Mouse (Mus musculus): ENCODE data around the gene Tmem88. TPM values are rescaled to one million over a fixed set of nuclear protein-coding genes. Genes with fewer than 3 reads are reported as not detected.
A peak's percentile ranks its signal among the peaks of the same experiment; 100 is the strongest.

Gene Tmem88
- total and polyA plus RNA-seq, 2 experiments from 2014 or later, result 2.0 to 6.8 TPM

DNA sequence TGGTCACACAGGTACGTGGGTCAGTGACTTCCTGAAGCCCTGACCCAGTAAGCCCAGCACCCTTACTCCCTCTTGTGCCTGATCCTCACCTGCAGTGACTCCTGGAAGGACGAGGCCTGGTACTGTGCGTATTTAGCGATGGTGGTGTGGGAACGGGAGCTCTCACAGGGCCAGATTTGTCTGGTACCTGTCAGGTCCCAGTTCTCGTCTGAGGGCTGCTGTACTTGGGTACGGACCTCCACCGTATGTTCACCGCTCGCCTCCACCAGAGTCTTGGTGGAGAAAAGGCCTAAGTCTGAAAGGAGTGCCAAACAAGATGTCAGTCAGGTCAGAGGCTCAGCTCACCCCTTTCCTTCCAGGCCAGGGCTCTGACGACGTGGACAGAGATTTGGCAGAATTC lies 4.0 kb upstream of the Tmem88 start:
- no peak for TF ChIP-seq CTCF (IDR thresholded peaks at IDR 0.05; ENCODE audit: low read depth)
- 87% methylated on average over 12 of the region's 12 CpGs for WGBS
- Histone ChIP-seq H3K9me3 (ENCODE audit: low read length) (no peaks in the 10 kb centered on the region), H3K9ac (no peak overlapping the region), H3K27me3 (ENCODE audit: insufficient read depth, low read length) (no peaks in the 10 kb centered on the region), H3K4me2 (ENCODE audit: low read depth) (no peak overlapping the region), H3K4me1 (ENCODE audit: insufficient read depth) (no peaks in the 10 kb centered on the region), H3K4me3 (ENCODE audit: low read depth, low read length) (no peak overlapping the region), H3K27ac (ENCODE audit: low read depth, low read length) (no peak overlapping the region), H3K36me3 (ENCODE audit: insufficient read depth) (peaks cover 76% of the 10 kb centered on the region)
- ATAC-seq (no peak), DNase-seq (no peak)

DNA sequence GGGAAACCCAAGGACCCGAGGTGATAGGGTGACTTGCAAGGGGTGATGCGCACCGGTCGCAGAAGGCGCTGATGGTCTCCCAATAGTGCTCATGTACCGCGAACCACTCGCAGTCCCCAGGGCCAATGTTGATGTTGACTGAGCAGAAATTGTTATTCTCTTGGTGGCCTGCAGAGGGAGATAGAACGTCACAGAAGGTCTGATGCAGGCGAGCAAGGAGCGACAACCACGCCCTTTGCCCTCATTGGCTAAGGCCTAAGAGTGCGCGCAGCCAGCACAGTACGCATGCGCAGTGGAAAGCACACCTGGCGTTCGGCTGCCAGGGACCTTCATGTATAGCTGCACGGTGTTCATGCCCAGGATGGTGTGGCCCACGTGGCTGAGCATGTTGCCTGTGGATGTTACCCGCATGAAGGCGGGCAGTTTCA lies 3.2 kb upstream of the Tmem88 start:
- H3K36me3 ChIP-seq (ENCODE audit: insufficient read depth), result peaks cover 69% of the 10 kb centered on the region
- H3K4me3 ChIP-seq (ENCODE audit: low read depth, low read length), result no peak overlapping the region
- TF ChIP-seq CTCF (IDR thresholded peaks at IDR 0.05; ENCODE audit: low read depth), result peak; percentile 96
- DNase-seq (peak; percentile 95), ATAC-seq (peak; percentile 83)
- no peak overlapping the region for H3K9ac ChIP-seq
- no peak overlapping the region for H3K4me2 ChIP-seq (ENCODE audit: low read depth)
- H3K9me3 ChIP-seq (ENCODE audit: low read length), result no peaks in the 10 kb centered on the region
- peak overlapping the region; percentile 5; the same call in 1 of the 2 replicates for H3K27ac ChIP-seq (ENCODE audit: low read depth, low read length)
- no peaks in the 10 kb centered on the region for H3K27me3 ChIP-seq (ENCODE audit: insufficient read depth, low read length)
- 19% methylated on average over 22 of the region's 22 CpGs for WGBS
- 0 out of 2 replicates have a peak, but pooled peaks cover 6% of the 10 kb centered on the region for H3K4me1 ChIP-seq (ENCODE audit: insufficient read depth)

DNA sequence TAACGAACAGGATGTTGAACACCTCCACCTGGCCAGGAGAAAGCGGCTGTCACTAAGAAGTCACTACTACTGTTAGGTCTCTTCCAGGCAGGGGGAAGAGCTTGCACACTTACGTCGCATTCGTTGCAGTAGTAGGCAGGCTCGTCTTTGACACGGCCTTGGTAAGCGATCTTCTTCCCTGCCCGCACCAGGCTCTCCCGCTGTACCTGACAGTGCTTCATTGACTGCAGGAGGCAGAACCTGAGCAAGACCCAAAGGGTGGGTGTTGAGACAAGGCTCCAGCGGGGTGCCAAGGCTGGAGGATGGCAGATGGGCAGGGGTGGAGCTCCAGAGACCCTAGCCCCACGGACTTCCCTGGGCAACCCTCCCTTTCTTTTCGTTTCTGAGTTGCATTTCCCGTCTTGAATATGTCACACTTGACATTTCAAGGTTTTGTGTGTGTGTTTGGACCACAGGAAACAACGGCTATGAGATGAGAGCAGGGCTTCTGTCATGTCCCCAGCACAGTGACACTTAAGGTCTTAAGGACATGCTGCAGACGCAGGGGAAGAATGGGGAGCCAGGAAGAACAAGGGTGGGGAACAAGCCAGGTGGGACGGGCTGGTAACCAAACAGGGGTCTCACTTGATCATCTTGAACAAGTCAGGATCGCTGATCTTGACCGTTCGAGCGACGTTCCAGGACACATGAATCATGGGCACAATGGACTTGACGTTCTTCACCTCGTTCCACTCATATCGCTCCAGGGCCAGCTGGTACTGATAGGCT lies 2.2 kb upstream of the Tmem88 start:
- 78% methylated on average over 25 of the region's 25 CpGs for WGBS
- Histone ChIP-seq H3K36me3 (ENCODE audit: insufficient read depth) (peaks cover 59% of the 10 kb centered on the region), H3K4me2 (ENCODE audit: low read depth) (no peak overlapping the region), H3K27me3 (ENCODE audit: insufficient read depth, low read length) (no peaks in the 10 kb centered on the region), H3K4me1 (ENCODE audit: insufficient read depth) (0 out of 2 replicates have a peak, but pooled peaks cover 6% of the 10 kb centered on the region), H3K4me3 (ENCODE audit: low read depth, low read length) (no peak overlapping the region), H3K9me3 (ENCODE audit: low read length) (no peaks in the 10 kb centered on the region), H3K9ac (no peak overlapping the region), H3K27ac (ENCODE audit: low read depth, low read length) (0 out of 2 replicates have a peak overlapping the region, but pooled peaks have one; percentile 35)
- DNase-seq (peak; percentile 49), ATAC-seq (no peak)
- TF ChIP-seq CTCF (IDR thresholded peaks at IDR 0.05; ENCODE audit: low read depth), result no peak

DNA sequence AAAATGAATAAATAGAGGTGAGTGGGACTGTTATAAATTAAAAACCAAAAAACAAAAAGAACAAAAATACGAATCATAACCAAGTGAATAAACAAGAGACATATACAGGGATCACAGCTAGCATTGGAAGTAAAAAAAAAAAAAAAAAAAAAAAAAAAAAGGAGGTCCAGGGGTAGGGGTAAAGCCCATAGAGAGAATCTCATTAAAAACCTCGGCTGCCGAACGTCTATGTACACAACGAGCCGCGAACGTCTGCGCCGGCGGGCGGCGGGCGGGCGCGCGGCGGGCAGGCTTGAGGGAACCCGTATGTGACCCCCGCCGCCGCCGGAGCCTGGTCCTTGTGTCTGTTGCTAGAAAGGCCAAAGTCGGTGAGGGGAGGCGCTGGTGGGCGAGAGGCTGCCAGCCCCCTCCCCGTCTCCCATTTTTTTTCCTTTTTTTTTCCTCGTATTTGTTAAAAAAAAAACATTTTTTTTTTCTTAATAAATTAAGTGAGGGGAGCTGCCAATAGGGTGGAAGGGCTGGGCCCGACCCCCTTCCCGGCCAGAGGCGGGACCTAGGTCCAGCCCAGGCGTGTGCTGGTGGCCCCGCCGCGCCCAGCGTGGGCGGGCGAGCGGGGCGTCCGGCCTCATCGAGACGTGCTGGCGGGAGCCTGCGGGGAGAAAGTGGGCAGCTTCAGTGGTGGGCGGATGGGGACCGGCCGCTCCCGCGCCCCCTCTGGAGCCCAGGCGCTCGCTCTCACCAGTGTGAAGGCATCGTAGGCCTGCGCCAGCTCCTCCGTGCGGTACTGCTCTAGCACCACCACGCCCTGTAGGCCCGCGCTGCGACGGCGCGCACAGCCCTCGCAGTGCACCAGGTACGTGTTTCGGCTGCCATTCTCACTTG lies 1.4 kb upstream of the Tmem88 start:
- no peak overlapping the region for H3K4me2 ChIP-seq (ENCODE audit: low read depth)
- H3K9ac ChIP-seq, result no peak overlapping the region
- 27% methylated on average over 66 of the region's 66 CpGs for WGBS
- no peaks in the 10 kb centered on the region for H3K9me3 ChIP-seq (ENCODE audit: low read length)
- peaks cover 51% of the 10 kb centered on the region for H3K36me3 ChIP-seq (ENCODE audit: insufficient read depth)
- H3K4me3 ChIP-seq (ENCODE audit: low read depth, low read length), result no peak overlapping the region
- ATAC-seq, result no peak
- H3K4me1 ChIP-seq (ENCODE audit: insufficient read depth), result peaks cover 7% of the 10 kb centered on the region; the same call in 1 of the 2 replicates
- DNase-seq, result peak; percentile 32
- H3K27ac ChIP-seq (ENCODE audit: low read depth, low read length), result 0 out of 2 replicates have a peak overlapping the region, but pooled peaks have one; percentile 35
- TF ChIP-seq CTCF (IDR thresholded peaks at IDR 0.05; ENCODE audit: low read depth), result 0 out of 2 replicates have a peak, but pooled peaks have one; percentile 1
- H3K27me3 ChIP-seq (ENCODE audit: insufficient read depth, low read length), result no peaks in the 10 kb centered on the region

DNA sequence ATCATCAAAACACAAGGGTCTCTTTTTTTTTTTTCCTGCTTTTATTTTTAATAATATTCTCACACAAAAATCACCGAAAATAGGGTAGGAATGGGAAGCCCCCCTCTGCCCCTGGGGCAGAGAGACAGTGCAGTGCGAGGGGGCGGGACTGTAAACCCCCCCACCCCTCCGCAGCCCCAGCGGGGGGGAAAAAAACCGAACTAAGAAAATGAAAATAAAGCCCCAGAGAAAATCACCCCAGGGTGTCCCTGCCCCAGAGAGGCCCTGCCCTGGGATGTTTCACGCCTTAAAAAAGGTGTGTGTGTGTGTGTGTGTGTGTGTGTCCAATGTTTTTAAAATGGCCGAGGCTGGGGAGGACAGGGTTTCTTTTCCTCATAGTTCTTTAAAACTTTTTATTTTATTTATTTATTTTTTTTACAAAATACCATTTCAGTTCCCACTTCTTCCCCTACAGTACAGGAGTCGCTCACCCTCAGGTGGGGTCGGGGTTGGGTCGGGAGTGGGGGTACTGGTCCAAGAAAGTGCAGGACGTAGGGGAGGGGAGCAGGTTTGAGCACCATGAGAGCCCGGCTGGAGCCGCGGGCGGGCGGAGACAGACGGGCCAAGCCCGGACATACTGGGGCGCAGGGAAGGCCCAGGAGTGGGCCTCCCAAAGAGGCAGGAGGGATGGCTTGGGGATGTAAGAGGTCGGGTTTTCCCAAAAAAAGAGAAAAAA lies 609 bp upstream of the Tmem88 start:
- no peak for TF ChIP-seq CTCF (IDR thresholded peaks at IDR 0.05; ENCODE audit: low read depth)
- H3K36me3 ChIP-seq (ENCODE audit: insufficient read depth), result peaks cover 43% of the 10 kb centered on the region
- ATAC-seq (no peak), DNase-seq (no peak)
- H3K4me3 ChIP-seq (ENCODE audit: low read depth, low read length), result no peak overlapping the region
- H3K4me2 ChIP-seq (ENCODE audit: low read depth), result no peak overlapping the region
- peaks cover 10% of the 10 kb centered on the region; the same call in 1 of the 2 replicates for H3K4me1 ChIP-seq (ENCODE audit: insufficient read depth)
- no peaks in the 10 kb centered on the region for H3K27me3 ChIP-seq (ENCODE audit: insufficient read depth, low read length)
- H3K9ac ChIP-seq, result no peak overlapping the region
- H3K27ac ChIP-seq (ENCODE audit: low read depth, low read length), result peak overlapping the region; percentile 41; the same call in 1 of the 2 replicates
- H3K9me3 ChIP-seq (ENCODE audit: low read length), result no peaks in the 10 kb centered on the region
- 34% methylated on average over 21 of the region's 21 CpGs for WGBS

DNA sequence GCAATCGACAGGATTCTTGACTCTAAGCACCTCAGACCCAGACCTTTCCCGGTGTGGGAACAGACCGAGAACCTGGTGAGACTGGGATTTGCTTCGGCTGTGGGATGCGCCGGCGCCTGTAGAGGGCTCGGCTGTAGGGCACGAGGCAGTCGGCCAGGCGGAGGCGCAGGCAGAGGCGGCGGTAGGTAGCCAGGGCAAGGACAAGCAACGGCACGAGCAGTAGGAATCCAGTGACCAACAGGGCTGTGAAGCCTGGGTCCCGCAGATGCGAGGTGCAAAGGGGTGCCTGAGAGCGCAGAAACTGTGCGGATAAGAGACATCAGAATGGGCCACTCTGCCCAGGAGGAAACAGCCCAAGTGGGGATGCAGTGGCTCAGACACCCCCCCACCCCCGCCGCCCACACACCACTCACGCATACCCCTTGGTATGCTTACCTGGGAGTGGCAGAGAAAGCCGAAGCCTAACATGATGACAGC lies 415 bp downstream of the Tmem88 start:
- WGBS, result 13% methylated on average over 24 of the region's 24 CpGs
- Histone ChIP-seq H3K4me3 (ENCODE audit: low read depth, low read length) (no peak overlapping the region), H3K27ac (ENCODE audit: low read depth, low read length) (0 out of 2 replicates have a peak overlapping the region, but pooled peaks have one; percentile 51)

More for the DNA sequence above, 415 bp downstream of the Tmem88 start:
- peak; percentile 44 for TF ChIP-seq CTCF (IDR thresholded peaks at IDR 0.05; ENCODE audit: low read depth)
- Histone ChIP-seq H3K9ac (peak overlapping the region; percentile 7; the same call in 1 of the 2 replicates), H3K4me2 (ENCODE audit: low read depth) (peak overlapping the region; percentile 24), H3K4me1 (ENCODE audit: insufficient read depth) (peaks cover 10% of the 10 kb centered on the region; the same call in 1 of the 2 replicates), H3K27me3 (ENCODE audit: insufficient read depth, low read length) (no peaks in the 10 kb centered on the region), H3K9me3 (ENCODE audit: low read length) (no peaks in the 10 kb centered on the region), H3K36me3 (ENCODE audit: insufficient read depth) (peaks cover 33% of the 10 kb centered on the region)
- no peak for ATAC-seq
- DNase-seq, result peak; percentile 42
